Mouse (Mus musculus): ENCODE measurements around the gene D430042O09Rik.
"Not testable (repeated sequence)": the region's sequence is repeated elsewhere in the genome, so short reads cannot be mapped to it uniquely, and the experiment has no call there.

Gene D430042O09Rik

DNA sequence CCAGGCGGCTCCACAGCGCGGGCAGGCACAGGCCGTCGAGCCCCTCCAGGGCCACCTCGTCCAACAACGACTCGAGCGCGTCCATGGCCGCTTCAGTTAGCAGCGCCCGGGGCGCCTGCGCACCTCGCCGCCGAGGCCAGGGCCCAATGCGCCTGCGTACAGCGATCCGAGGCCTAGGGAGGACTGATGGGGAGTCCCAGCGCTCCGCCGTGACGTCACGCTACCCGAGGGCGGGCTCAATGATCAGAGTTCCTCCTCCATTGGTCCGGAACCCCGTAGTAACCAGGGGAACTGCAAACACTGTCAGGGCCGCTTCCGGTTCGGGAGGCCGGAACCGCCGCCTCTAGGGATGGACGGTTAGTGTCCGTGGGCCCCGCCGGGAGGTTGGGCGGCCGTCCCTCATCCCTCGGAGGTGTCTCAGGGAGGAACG, at the start of gene D430042O09Rik, which contains the start of gene Gtf3c1:
Gene D430042O09Rik (plus strand): TSS at position 296 of the 430 bp plus-strand sequence.
Gene Gtf3c1 (minus strand): TSS at position 188 of the 430 bp plus-strand sequence.
- peak; percentile 98 for DNase-seq (ENCODE audit: low spot score)

DNA sequence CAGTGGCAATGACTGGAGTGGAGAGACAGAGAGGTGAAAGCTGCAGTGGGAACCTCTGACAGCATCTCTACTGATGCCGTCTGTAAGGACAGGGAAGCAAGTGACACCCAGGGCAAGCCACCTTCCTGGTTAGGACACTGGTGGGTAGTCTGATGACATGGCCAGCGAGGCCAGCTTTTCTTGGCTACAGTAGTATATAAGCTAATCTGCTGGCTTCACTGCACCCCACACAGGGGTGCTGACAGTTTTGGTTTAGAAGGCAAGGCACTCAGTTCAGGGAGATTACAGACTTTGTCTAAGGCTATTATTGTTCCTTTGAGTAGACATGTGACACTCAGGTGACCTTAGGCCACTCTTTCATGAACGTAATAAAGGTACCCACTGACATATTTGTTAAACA, 44.0 kb upstream of the D430042O09Rik start:
- DNase-seq (ENCODE audit: low spot score), result no peak

DNA sequence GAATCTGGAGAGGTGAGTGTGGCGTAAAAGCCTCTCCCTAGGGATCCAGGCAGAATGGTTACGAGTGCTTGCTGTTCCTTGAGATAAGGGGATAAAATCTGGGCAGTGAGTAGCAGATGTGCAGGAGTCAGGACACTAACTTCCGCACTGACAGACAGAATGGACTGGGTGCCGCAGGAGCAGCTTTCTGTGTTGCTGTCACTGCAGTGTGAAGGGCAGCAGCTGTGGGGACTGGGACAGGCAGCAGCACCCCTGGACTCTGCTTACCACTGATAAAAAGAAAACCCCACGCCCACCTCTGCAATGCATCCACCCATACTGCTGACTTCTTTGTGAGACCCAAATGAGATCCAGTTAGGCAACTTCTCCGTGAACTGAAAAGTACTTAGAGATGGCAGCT, 36.8 kb upstream of the D430042O09Rik start:
- peak; percentile 27 for DNase-seq (ENCODE audit: low spot score)

DNA sequence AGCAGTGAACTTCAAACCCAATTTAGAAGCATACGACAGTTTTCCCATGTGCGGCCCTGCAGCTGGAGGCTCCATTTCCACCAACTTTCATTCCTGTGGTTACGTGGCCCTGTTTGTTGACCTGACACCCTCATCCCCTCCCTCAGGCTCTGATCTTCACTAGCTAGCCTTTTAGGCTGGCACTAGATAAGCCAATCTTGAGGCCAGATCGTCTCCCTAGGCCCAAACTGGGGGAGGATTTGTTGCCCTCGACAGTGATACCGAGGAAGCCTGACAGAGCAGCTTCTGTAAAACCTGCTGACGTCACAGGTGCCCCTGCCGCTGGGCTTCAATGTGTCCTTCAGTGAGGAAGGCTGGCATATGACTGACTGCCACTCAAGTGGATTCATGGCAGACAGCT, 36.3 kb upstream of the D430042O09Rik start:
- DNase-seq (ENCODE audit: low spot score), result no peak

DNA sequence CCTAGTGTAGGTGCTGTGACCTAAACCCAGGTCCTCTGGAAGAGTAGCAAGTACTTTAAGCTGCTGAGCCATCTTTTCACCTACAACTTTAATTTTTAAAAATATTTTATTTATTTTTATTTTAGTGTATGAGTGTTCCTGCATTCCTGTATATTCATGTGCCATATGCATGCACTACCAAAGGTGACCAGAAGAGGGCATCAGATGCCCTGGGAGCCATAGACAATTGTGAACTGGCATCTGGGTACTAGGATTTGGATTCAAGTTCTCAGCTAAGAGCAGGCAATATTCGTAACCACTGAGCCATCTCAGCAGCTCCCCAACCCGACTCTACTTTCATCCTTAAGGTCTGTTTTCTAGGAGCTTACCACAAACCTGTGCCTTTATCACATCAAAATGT, 32.8 kb upstream of the D430042O09Rik start:
- DNase-seq (ENCODE audit: low spot score), result peak; percentile 57

DNA sequence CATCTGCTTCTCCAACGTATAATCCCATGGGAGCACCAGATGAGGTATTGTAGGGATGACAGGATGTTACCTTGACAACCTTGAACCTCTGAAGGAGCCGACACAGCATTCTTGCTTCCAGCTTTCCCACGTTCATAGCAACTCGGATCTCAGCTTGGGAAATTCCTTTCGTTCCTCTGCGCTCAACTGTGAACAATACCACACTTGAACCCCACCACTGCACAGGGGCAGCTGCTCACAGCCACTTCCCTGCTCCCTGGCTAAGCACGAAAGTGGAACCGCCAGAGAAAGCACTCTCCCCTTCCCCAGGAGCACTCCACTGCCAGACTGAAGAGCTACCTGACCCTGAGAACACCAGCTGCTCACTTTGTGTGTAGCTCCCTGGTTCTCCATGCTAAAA, 28.9 kb upstream of the D430042O09Rik start:
- DNase-seq (ENCODE audit: low spot score), result no peak

DNA sequence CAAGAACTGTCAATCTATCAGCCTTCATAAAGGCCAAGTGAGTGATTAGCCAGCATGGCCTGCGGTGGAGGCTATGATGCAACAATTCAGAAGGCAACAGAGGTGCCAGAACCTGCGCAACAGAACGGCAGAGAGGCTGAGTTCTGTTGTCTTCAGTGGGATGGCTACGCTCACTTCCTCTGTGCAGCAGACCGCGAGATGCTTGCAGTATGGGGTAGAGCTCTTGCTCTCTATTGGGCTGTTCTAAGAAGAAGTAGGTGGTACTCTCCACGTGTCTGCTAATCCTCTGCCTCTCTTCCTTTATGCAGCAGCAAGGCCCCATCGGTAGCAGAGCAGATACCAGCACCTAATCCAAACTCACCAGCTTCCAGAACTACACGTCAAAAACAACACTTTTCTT, 27.8 kb upstream of the D430042O09Rik start:
- no peak for DNase-seq (ENCODE audit: low spot score)

DNA sequence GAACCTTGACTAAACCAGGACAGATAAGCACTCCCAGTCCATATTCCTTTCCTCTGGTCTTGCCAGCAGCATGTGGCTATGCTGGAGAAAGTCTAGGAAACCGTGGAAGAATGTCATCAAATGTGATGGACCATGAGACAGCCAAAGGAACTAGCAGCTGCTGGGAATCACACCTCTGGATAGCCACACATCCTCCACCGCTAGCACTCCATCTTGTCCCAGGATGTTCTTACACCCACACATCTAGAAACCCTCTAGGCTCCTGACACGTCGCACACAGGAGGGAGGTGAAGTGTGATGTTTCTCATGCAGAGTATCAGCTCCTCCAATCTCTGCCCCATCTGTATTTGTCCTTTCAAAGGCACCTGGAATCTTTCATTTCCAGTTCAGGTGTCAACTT, 17.2 kb upstream of the D430042O09Rik start:
- no peak for DNase-seq (ENCODE audit: low spot score)

DNA sequence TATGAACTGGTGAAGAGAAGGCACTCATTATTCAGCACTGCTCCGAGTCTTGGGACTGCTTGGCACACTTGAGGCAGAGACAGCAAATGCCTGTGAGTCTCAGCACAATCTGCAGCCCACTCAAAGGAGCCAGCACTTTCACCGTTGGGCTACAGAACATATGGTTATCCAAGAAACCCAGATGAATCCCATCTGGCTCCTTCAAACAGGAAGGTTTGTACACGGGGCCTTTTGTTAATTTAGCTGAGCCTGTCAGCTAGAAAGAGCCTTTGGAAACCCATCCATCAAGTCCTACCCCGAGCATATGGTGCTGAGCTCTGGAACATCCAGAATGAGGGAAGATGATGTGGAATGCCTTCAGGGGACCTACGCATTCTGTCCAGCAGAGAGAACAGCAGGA, 13.6 kb upstream of the D430042O09Rik start:
- no peak for DNase-seq (ENCODE audit: low spot score)

DNA sequence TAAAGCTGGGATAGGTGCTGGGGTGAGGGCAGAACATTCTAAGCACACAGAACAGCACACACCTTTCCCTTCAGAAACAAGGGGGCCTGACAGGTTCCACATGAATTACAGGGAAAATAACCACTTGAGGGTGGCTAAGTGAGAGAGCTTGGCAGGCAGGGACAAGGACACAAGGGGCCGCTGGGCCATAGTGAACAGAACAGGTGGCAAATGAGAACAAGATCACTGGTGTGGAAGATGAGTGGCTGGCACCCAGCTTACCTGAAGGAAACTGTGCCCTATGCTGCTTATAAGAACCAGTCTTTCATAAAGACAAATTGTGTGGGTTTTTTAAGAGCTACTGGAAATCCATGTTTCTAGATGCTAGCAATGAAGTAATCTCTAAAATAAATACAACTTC, 4.9 kb upstream of the D430042O09Rik start:
- DNase-seq (ENCODE audit: low spot score), result no peak

DNA sequence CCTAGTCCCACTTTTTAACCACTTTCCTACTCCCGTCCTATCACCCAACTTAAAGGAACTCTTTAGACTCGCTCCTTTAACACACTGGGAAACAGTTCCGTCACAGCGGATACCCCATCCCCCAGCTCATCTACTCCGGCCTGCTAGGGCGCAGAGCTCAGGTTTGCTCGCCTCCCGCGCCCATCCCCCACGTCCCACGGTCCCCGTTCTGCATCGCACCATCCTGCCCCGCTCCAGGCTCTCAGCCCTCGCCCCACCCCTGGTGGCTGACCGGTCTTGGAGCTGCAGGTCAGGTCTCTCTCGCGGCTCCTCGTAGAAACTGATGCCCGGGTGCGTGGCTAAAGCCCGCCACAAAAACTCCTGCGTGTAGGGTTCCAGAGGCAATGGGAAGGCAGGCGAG, 502 bp upstream of the D430042O09Rik start:
- DNase-seq (ENCODE audit: low spot score), result no peak

DNA sequence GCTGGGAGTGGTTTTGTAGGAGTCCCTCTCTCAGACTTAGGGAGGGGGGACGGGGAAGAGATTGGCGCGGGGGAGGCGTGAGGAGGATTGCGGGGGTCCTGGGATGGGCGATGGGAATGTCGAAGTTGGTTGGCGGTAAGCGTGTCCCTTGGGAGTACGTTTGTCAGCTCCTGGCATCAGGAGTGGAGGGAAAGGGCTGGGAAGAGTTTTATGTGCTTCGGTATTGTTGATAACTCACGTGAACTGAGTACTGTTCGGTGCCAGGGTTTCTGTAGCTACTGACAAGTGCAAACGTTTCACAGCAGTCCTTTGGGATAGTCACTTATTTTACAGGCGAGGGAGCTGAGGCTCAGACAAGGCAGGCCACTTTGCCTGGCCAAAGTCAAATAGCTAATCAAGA, 412 bp downstream of the D430042O09Rik start:
- DNase-seq (ENCODE audit: low spot score), result peak; percentile 12

DNA sequence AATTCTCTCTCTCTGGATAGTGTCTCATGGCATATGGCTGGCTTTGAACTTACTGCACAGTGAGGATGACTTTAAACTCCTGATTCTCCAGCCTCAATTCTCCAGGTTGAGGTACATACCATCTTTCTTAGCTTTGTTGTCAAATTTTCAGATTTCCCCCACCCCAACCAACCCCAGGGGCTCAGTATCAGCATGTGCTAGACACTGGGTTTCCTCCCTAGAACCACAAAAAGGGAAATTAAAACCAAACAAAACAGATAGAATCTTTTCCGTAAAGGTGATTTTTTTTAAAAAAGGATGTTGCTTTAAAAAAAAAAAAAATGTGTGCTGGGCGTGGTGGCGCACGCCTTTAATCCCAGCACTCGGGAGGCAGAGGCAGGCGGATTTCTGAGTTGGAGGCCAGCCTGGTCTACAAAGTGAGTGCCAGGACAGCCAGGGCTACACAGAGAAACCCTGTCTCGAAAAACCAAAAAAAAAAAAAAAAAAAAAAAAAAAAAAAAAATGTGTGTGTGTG, 5.9 kb downstream of the D430042O09Rik start:
- DNase-seq (ENCODE audit: low spot score), result not testable (repeated sequence)

DNA sequence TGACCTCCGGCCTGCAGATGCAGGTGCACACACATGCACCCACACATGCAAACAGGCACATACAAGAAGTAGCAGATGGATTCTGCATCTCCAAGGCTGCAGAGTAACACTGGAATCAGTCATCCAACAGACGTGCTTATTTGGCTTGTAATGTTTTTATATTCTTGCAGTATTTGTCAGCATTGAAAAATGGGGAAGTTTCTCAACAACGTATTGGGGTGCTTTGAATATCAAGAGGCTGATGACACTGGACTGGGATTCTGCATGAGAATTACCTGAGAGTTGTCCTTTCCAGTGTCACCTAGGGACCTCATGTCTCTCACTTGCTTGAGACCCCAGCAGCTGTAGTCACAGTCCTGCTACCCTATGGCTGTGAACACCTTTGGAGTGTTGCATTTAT, 7.1 kb downstream of the D430042O09Rik start:
- no peak for DNase-seq (ENCODE audit: low spot score)

DNA sequence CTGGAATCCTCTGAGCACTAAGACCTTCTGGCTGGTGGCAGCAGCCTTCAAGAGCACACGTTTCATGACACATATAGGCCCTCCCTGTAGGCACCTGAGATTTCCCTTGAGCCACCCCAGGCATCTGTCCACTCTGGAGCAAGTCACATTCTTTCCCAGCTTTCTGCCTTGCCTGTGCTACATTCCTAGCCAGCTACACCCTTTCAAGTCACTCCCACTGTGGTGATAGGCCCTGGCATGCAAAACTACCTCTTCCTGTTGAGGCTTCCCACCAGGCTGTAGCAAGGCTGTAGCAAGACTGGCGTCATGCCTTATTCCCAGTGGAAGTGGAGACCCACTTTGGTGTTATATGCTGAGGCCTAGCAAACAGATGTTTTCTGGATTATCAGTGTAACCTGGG, 9.0 kb downstream of the D430042O09Rik start:
- DNase-seq (ENCODE audit: low spot score), result no peak

DNA sequence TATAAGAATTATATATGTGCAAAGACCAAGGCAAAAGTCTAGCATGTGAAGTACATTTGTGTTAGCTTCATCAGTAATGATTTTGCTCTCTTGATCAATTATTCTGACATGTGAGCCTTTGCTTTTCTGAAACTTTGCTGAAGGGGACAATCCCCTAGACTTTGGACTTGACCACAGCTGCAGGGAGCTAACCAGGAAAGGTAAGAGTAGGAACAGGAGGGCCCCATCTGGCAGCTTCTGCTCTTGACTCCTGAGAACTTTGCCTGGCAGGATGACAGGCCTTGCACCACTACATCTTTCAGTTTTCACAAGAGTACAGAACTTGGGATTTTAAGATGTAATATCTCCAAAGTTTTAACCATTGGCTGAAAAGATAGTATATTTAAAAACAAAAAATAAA, 9.9 kb downstream of the D430042O09Rik start:
- DNase-seq (ENCODE audit: low spot score), result no peak

DNA sequence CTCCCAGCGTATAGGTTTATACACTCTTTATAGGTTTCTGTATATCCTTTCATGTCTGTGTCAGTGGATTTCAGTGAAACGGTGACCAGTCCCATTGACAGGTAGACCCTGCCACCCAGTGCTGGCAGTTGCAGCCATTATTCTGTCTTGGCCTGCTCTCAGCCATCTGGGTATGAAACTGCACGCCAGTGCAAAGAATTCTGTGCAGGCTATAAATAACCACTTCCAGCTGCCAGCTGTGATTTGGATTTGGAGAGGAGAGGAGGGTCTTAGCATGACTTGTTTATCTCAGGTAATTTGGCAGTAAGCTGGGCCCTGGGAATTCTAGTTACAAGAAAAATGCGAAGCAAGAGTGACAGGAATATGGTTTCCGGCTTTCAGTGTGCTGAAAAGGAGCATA, 12.7 kb downstream of the D430042O09Rik start:
- DNase-seq (ENCODE audit: low spot score), result no peak

DNA sequence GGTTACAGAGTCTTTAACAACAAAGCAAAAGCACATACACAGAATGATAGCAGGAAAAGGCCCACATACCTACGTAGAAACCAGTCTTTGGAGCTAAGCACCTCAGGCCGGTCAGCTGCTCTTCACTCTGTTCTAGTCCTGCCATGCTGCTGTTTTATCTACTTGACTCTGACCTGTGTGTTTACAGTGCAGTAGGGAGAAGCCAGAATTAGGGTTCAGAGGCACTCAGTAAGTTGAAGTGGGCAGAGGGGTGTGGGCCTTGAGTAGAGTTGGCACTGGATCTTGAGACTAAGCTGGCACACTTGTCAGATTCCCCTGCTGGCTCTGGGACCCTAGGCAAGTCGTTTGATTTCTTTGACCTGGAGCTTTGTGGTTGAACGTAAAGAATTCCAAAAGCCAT, 13.3 kb downstream of the D430042O09Rik start:
- DNase-seq (ENCODE audit: low spot score), result no peak

DNA sequence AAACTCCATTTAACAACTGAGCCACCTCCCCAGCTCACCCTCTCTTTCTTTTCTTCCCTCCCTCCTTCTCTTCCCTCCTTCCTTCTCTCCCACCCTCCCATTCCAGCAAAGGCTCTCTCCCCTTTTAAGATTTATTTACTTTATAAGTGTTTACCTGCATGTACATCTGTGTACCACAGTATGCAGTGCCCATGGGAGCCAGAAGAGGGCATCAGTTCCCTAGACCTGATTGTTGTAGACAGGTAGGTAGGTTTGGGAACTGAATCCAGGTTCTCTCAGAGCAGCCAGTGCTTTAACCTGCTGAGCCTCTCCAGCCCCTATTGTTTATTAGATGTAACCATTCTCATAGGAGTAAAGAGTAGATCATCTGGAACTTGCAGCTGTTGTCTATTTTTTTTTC, 14.4 kb downstream of the D430042O09Rik start:
- DNase-seq (ENCODE audit: low spot score), result no peak

DNA sequence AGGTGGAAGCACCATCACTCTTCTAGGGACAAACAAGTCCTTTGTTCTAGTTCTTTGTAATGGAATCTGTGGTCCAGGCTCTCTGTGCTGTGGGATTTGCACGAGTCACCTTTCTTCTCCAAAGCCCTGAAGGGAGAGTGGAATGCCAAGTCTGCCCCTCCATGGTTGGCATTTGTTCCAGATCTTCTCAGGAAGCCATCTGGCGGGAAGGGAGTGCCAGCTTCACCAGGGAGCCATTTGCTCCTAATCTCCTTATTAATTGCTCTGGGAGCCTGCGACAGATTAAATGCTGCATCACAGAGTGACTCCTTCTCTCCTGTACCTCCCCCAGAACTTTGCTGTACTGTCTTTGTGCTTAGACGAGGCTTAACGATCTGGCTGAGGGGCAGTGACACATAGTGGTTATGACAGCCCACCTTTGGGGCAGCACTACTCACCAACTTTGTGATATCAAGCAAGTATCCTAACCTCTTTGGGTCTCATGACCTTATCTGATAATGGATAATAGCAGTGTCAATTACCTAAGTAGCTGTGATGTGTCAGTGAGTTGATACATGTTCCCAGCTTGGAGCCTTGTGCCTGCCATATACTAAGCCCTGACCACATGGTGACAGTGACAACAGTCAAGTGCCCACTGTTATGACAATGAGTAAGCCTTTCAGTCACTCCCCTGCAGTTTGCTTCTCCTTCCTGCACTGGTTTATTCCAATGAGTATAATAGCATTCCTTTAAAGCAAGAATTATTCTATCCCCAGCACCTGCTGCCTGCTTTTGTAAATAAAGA, 15.7 kb downstream of the D430042O09Rik start:
- no peak for DNase-seq (ENCODE audit: low spot score)

DNA sequence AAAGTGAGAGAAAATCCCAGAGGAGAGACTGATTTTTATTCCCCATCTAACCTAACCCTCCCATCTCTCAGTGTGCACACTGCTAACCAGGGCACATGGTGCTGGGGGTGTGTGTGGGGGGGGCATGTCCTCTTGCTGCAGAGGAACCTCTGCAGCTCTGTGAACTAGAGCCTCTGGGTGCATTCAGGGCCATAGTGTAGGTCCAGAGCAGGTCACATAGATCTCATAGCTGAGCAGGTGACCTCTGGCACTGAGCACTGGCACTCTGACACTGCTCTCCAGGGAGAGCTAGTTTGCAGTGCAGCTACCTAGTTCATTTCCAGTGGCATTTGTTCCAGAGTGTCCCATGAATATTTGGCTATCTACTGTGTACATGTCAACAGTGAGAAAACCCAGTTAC, 24.0 kb downstream of the D430042O09Rik start:
- DNase-seq (ENCODE audit: low spot score), result no peak

DNA sequence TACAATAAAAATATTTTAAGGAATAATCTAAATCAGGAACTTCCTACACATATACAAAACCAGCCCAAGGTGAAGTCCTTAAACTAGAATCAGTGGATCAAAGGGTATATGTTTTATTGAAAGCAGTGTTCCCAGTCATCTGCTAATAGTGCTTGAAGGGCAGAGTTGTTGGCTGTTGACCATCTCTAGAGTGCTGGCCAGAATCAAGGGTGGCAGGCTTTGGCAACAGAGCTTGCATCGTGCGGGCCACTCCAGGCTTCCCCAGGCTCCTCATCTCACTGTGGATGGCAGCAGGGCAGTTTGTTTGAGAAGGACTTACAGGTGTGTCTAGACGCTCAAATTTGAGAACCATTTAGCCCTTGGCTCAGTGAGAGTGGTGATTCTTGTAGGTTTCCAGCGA, 26.1 kb downstream of the D430042O09Rik start:
- DNase-seq (ENCODE audit: low spot score), result no peak

DNA sequence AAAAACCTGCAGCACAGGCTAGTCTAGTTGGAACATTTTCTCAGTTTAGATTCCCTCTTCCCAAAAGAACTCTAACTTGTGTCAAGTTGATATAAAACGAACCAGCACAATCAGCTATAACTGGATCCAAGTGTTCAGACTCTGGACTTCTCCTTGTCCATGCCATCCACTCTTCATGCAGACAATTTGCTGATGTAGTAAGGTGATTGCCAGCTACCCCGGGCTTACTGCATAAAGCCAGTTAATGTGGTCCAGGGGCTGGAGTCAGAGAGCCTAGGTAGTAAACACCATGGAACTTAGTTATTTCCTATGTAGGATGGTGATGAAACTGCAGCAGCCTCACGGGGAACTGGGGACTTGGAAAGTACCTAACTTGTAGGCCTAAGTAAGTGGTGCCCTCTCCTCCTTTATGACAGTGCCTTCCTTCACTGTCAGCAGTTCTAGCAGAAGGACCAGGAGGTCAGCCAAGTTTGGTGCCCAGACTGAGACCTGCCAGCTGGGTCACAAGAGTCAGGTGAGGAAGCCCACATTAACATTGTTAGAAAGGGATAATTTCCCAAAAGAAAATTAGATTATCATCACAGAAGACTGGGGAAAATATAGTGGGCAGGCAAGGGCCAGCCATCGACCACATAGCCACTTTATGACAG, 28.8 kb downstream of the D430042O09Rik start:
- no peak for DNase-seq (ENCODE audit: low spot score)
